Mouse (Mus musculus): ENCODE data around the gene Slc4a1. TPM values are rescaled to one million over a fixed set of nuclear protein-coding genes. Genes with fewer than 3 reads are reported as not detected.
A peak's percentile ranks its signal among the peaks of the same experiment; 100 is the strongest.

Slc4a1 gene
- total RNA-seq, 2 experiments from 2014 or later = 0.15 to 0.23 TPM

DNA sequence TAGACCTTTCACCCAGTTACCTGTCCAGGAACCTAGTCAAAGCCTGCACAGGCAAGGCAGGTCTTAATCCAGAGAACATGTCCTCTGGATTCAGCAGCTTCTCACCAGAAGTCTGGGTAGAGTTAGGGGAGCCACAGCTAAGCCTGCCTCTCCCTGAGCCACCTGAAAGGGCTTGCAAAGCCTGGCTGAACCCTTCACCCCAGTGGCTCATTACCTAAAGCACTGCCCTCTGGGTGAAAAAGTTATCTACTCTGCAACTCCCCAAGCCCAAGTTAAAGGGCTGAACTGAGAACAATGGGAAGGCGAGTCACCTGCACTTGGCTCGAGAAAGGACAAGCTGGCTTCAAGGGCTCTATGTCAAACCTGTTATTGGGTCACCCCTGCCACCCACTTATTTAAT lies 61.9 kb downstream of the Slc4a1 start:
- no peak overlapping the region for H3K27ac ChIP-seq
- no peak for TF ChIP-seq CTCF (conservative IDR thresholded peaks at IDR 0.05)
- no peak overlapping the region for H3K4me3 ChIP-seq
- no peak for DNase-seq (ENCODE audit: low spot score in 2 of 2)

DNA sequence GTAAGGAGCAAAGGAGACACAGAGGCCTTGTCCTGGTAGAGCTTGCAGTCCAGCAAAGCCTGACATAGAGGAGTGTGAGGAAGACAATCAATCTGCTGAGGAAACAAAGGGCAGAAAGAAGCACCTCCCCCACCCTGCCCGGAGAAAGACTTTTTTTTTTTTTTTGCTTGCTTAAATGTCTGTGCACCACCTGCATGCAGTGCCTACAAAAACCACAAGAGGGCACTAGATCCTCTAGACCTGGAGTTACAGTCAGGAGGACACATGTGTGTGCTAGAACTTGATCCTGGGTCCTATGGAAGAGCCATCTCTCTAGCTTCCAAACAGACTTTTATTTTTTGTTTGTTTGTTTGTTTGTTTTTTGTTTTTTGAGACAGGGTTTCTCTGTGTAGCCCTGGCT lies 66.2 kb downstream of the Slc4a1 start:
- DNase-seq (ENCODE audit: low spot score in 2 of 2) = peak in 1 of 2 experiments; percentile 66
- H3K27ac ChIP-seq = no peak overlapping the region
- TF ChIP-seq CTCF (conservative IDR thresholded peaks at IDR 0.05) = peak; percentile 74
- H3K4me3 ChIP-seq = no peak overlapping the region

Small RNA genes lying within 50 kb of the gene (microRNA-seq; reads per million reads assigned to microRNA genes)
- 0 to 1.1 reads per million in 2 experiments for gene Mir6930

Other genes starting within 250 kb of the Slc4a1 start
- gene Nags, start 220.7 kb downstream of the Slc4a1 start, total RNA-seq (2021) = not detected
- gene Tmem101, start 209.8 kb downstream of the Slc4a1 start, total RNA-seq (2021) = 10 to 100 TPM; 26.5 to 27.1 TPM
- gene Lsm12, start 180.9 kb downstream of the Slc4a1 start, total RNA-seq (2021) = 10 to 100 TPM; 56.6 to 56.9 TPM
- gene G6pc3, start 176.6 kb downstream of the Slc4a1 start, total RNA-seq (2021) = 10 to 100 TPM; 58.2 to 59.7 TPM
- 100 to 1,000 TPM; 233 to 243 TPM for gene Hdac5, start 136.0 kb downstream of the Slc4a1 start, total RNA-seq (2021)
- 1 to 10 TPM; 1.0 to 1.1 TPM for gene BC030867, start 117.3 kb downstream of the Slc4a1 start, total RNA-seq (2021)
- 1 to 10 TPM; 2.0 TPM for gene Asb16, start 97.5 kb downstream of the Slc4a1 start, total RNA-seq (2021)
- 10 to 100 TPM; 61.1 to 67.4 TPM for gene Tmub2, start 81.3 kb downstream of the Slc4a1 start, total RNA-seq (2021)
- 100 to 1,000 TPM; 165 to 169 TPM for gene Atxn7l3, start 69.6 kb downstream of the Slc4a1 start, total RNA-seq (2021)
- gene Ubtf, start 46.5 kb downstream of the Slc4a1 start, total RNA-seq (2021) = 100 to 1,000 TPM; 122 to 138 TPM
- 100 to 1,000 TPM; 482 to 488 TPM for gene Rundc3a, start 27.2 kb upstream of the Slc4a1 start, total RNA-seq (2021)
- 10 to 100 TPM; 62.5 to 62.6 TPM for gene Slc25a39, start 41.7 kb upstream of the Slc4a1 start, total RNA-seq (2021)
- gene Grn, start 64.1 kb upstream of the Slc4a1 start, total RNA-seq (2021) = 10 to 100 TPM; 60.6 to 66.4 TPM
- 100 to 1,000 TPM in 1 of 2 experiments, 10 to 100 TPM in 1; 92.5 to 102 TPM for gene Fam171a2, start 81.5 kb upstream of the Slc4a1 start, total RNA-seq (2021)
- 1 to 10 TPM; 2.3 to 3.5 TPM for gene Itga2b, start 103.9 kb upstream of the Slc4a1 start, total RNA-seq (2021)
- gene Gpatch8, start 190.2 kb upstream of the Slc4a1 start, total RNA-seq (2021) = 10 to 100 TPM; 53.0 to 58.9 TPM
- gene Gm11627, start 213.3 kb upstream of the Slc4a1 start, total RNA-seq (2021) = 1 to 10 TPM; 3.9 to 4.2 TPM
- gene Fzd2, start 238.2 kb upstream of the Slc4a1 start, total RNA-seq (2021) = 1 to 10 TPM; 7.5 to 9.2 TPM

All from layer of hippocampus, adult 2 months (tissue).